Mouse (Mus musculus): ENCODE measurements at regions not wholly inside any gene's neighbourhood (a gene's known extent, or its start where the extent isn't known, plus 50 kb on each side); places are given as distances from the start of the nearest gene placed in this dataset.

- H3K9me3 ChIP-seq (replicated peaks; ENCODE audit: control insufficient read depth, low read length) = no peaks in the 10 kb centered on the region
- H3K4me1 ChIP-seq (ENCODE audit: control insufficient read depth, insufficient read depth, low read length) = no peaks in the 10 kb centered on the region
- H3K4me3 ChIP-seq (ENCODE audit: low read length) = no peak overlapping the region
- ATAC-seq (replicated peaks; ENCODE audit: extremely low read depth, insufficient read depth, low FRiP score) = no peak
- WGBS = 57% methylated on average over 7 of the region's 7 CpGs
- H3K4me2 ChIP-seq (ENCODE audit: low read depth, low read length) = no peak overlapping the region
- no peaks in the 10 kb centered on the region for H3K27me3 ChIP-seq (ENCODE audit: control insufficient read depth, insufficient read depth, low read length)
- H3K36me3 ChIP-seq (ENCODE audit: control insufficient read depth, insufficient read depth) = no peaks in the 10 kb centered on the region
- H3K27ac ChIP-seq (ENCODE audit: low read length) = no peak overlapping the region
- no peak overlapping the region for H3K9ac ChIP-seq (ENCODE audit: low read length)
These were observed 197.4 kb upstream of the Slc16a7 start for GRCm38 (mm10) chr10:125586489-125587147.

- 71% methylated on average over 5 of the region's 5 CpGs for WGBS
- no peak overlapping the region for H3K4me3 ChIP-seq (ENCODE audit: low read length)
- no peaks in the 10 kb centered on the region for H3K9me3 ChIP-seq (replicated peaks; ENCODE audit: control insufficient read depth, low read length)
- no peak overlapping the region for H3K4me2 ChIP-seq (ENCODE audit: low read depth, low read length)
- H3K9ac ChIP-seq (ENCODE audit: low read length) = no peak overlapping the region
- H3K4me1 ChIP-seq (ENCODE audit: control insufficient read depth, insufficient read depth, low read length) = no peaks in the 10 kb centered on the region
- ATAC-seq (replicated peaks; ENCODE audit: extremely low read depth, insufficient read depth, low FRiP score) = no peak
- H3K36me3 ChIP-seq (ENCODE audit: control insufficient read depth, insufficient read depth) = no peaks in the 10 kb centered on the region
- no peak overlapping the region for H3K27ac ChIP-seq (ENCODE audit: low read length)
- H3K27me3 ChIP-seq (ENCODE audit: control insufficient read depth, insufficient read depth, low read length) = no peaks in the 10 kb centered on the region
These were observed 203.7 kb upstream of the Slc16a7 start for GRCm38 (mm10) chr10:125593006-125593405.

GRCm38 (mm10) chr10:125607787-125608617, 218.7 kb upstream of the Slc16a7 start:
- Histone ChIP-seq H3K4me2 (ENCODE audit: low read depth, low read length) (no peak overlapping the region), H3K9me3 (replicated peaks; ENCODE audit: control insufficient read depth, low read length) (no peaks in the 10 kb centered on the region), H3K27me3 (ENCODE audit: control insufficient read depth, insufficient read depth, low read length) (no peaks in the 10 kb centered on the region), H3K27ac (ENCODE audit: low read length) (no peak overlapping the region), H3K36me3 (ENCODE audit: control insufficient read depth, insufficient read depth) (no peaks in the 10 kb centered on the region), H3K4me3 (ENCODE audit: low read length) (no peak overlapping the region), H3K9ac (ENCODE audit: low read length) (no peak overlapping the region), H3K4me1 (ENCODE audit: control insufficient read depth, insufficient read depth, low read length) (no peaks in the 10 kb centered on the region)
- 66% methylated on average over 10 of the region's 10 CpGs for WGBS
- ATAC-seq (replicated peaks; ENCODE audit: extremely low read depth, insufficient read depth, low FRiP score) = no peak

- Histone ChIP-seq H3K27ac (ENCODE audit: low read length) (no peak overlapping the region), H3K4me1 (ENCODE audit: control insufficient read depth, insufficient read depth, low read length) (no peaks in the 10 kb centered on the region), H3K4me3 (ENCODE audit: low read length) (no peak overlapping the region), H3K9ac (ENCODE audit: low read length) (no peak overlapping the region), H3K4me2 (ENCODE audit: low read depth, low read length) (no peak overlapping the region), H3K36me3 (ENCODE audit: control insufficient read depth, insufficient read depth) (no peaks in the 10 kb centered on the region), H3K27me3 (ENCODE audit: control insufficient read depth, insufficient read depth, low read length) (no peaks in the 10 kb centered on the region), H3K9me3 (replicated peaks; ENCODE audit: control insufficient read depth, low read length) (no peaks in the 10 kb centered on the region)
- no peak for ATAC-seq (replicated peaks; ENCODE audit: extremely low read depth, insufficient read depth, low FRiP score)
- WGBS = 75% methylated on average over 5 of the region's 5 CpGs
These were observed 221.1 kb upstream of the Slc16a7 start for GRCm38 (mm10) chr10:125610353-125610752.

GRCm38 (mm10) chr10:125612773-125613172, 223.5 kb upstream of the Slc16a7 start:
- Histone ChIP-seq H3K4me3 (ENCODE audit: low read length) (no peak overlapping the region), H3K4me1 (ENCODE audit: control insufficient read depth, insufficient read depth, low read length) (no peaks in the 10 kb centered on the region), H3K9ac (ENCODE audit: low read length) (no peak overlapping the region), H3K27ac (ENCODE audit: low read length) (no peak overlapping the region), H3K9me3 (replicated peaks; ENCODE audit: control insufficient read depth, low read length) (no peaks in the 10 kb centered on the region), H3K27me3 (ENCODE audit: control insufficient read depth, insufficient read depth, low read length) (no peaks in the 10 kb centered on the region), H3K4me2 (ENCODE audit: low read depth, low read length) (no peak overlapping the region), H3K36me3 (ENCODE audit: control insufficient read depth, insufficient read depth) (no peaks in the 10 kb centered on the region)
- 88% methylated on average over 6 of the region's 6 CpGs for WGBS
- no peak for ATAC-seq (replicated peaks; ENCODE audit: extremely low read depth, insufficient read depth, low FRiP score)

- H3K4me3 ChIP-seq (ENCODE audit: low read length) = no peak overlapping the region
- ATAC-seq (replicated peaks; ENCODE audit: extremely low read depth, insufficient read depth, low FRiP score) = no peak
- no peaks in the 10 kb centered on the region for H3K27me3 ChIP-seq (ENCODE audit: control insufficient read depth, insufficient read depth, low read length)
- no peak overlapping the region for H3K4me2 ChIP-seq (ENCODE audit: low read depth, low read length)
- H3K9ac ChIP-seq (ENCODE audit: low read length) = no peak overlapping the region
- no peaks in the 10 kb centered on the region for H3K4me1 ChIP-seq (ENCODE audit: control insufficient read depth, insufficient read depth, low read length)
- no peaks in the 10 kb centered on the region for H3K36me3 ChIP-seq (ENCODE audit: control insufficient read depth, insufficient read depth)
- no peak overlapping the region for H3K27ac ChIP-seq (ENCODE audit: low read length)
- no peaks in the 10 kb centered on the region for H3K9me3 ChIP-seq (replicated peaks; ENCODE audit: control insufficient read depth, low read length)
- WGBS = 53% methylated on average over 6 of the region's 6 CpGs
These were observed 232.1 kb upstream of the Slc16a7 start for GRCm38 (mm10) chr10:125621376-125621775.

- Histone ChIP-seq H3K4me1 (ENCODE audit: control insufficient read depth, insufficient read depth, low read length) (no peaks in the 10 kb centered on the region), H3K36me3 (ENCODE audit: control insufficient read depth, insufficient read depth) (no peaks in the 10 kb centered on the region), H3K27ac (ENCODE audit: low read length) (no peak overlapping the region), H3K9ac (ENCODE audit: low read length) (no peak overlapping the region), H3K4me3 (ENCODE audit: low read length) (no peak overlapping the region), H3K9me3 (replicated peaks; ENCODE audit: control insufficient read depth, low read length) (no peaks in the 10 kb centered on the region), H3K27me3 (ENCODE audit: control insufficient read depth, insufficient read depth, low read length) (no peaks in the 10 kb centered on the region), H3K4me2 (ENCODE audit: low read depth, low read length) (no peak overlapping the region)
- 37% methylated on average over 7 of the region's 7 CpGs for WGBS
- ATAC-seq (replicated peaks; ENCODE audit: extremely low read depth, insufficient read depth, low FRiP score) = no peak
These were observed 234.6 kb upstream of the Slc16a7 start for GRCm38 (mm10) chr10:125623836-125624235.

GRCm38 (mm10) chr10:125667906-125668305, 278.6 kb upstream of the Slc16a7 start:
- WGBS = 91% methylated on average over 4 of the region's 4 CpGs
- no peaks in the 10 kb centered on the region for H3K36me3 ChIP-seq (ENCODE audit: control insufficient read depth, insufficient read depth)
- H3K4me2 ChIP-seq (ENCODE audit: low read depth, low read length) = no peak overlapping the region
- H3K9me3 ChIP-seq (replicated peaks; ENCODE audit: control insufficient read depth, low read length) = peaks cover 5% of the 10 kb centered on the region; the same call in 1 of the 2 replicates
- H3K4me3 ChIP-seq (ENCODE audit: low read length) = no peak overlapping the region
- no peak overlapping the region for H3K27ac ChIP-seq (ENCODE audit: low read length)
- ATAC-seq (replicated peaks; ENCODE audit: extremely low read depth, insufficient read depth, low FRiP score) = no peak
- no peaks in the 10 kb centered on the region for H3K27me3 ChIP-seq (ENCODE audit: control insufficient read depth, insufficient read depth, low read length)
- no peaks in the 10 kb centered on the region for H3K4me1 ChIP-seq (ENCODE audit: control insufficient read depth, insufficient read depth, low read length)
- H3K9ac ChIP-seq (ENCODE audit: low read length) = no peak overlapping the region

GRCm38 (mm10) chr10:125673637-125674036, 284.4 kb upstream of the Slc16a7 start:
- 71% methylated on average over 11 of the region's 11 CpGs for WGBS
- Histone ChIP-seq H3K4me2 (ENCODE audit: low read depth, low read length) (no peak overlapping the region), H3K27me3 (ENCODE audit: control insufficient read depth, insufficient read depth, low read length) (no peaks in the 10 kb centered on the region), H3K9ac (ENCODE audit: low read length) (no peak overlapping the region), H3K36me3 (ENCODE audit: control insufficient read depth, insufficient read depth) (no peaks in the 10 kb centered on the region), H3K4me1 (ENCODE audit: control insufficient read depth, insufficient read depth, low read length) (no peaks in the 10 kb centered on the region), H3K4me3 (ENCODE audit: low read length) (no peak overlapping the region), H3K27ac (ENCODE audit: low read length) (no peak overlapping the region), H3K9me3 (replicated peaks; ENCODE audit: control insufficient read depth, low read length) (peaks cover 5% of the 10 kb centered on the region; the same call in 1 of the 2 replicates)
- no peak for ATAC-seq (replicated peaks; ENCODE audit: extremely low read depth, insufficient read depth, low FRiP score)
